Mouse (Mus musculus) regulatory T cell (primary cell): ENCODE results near the gene Slco2a1.

Source experiments
- in situ Hi-C: fragments of 300-600 bp; cut with MboI, MseI; formaldehyde crosslinking; loops from one replicate; pipeline ENCODE4 v1.15.1; 2025; ENCODE audit warnings: high pct_unique_total_duplicates

Slco2a1 gene

GRCm38 (mm10) chr9:103116941-103117340 is 128.4 kb downstream of the Slco2a1 start:
- in situ Hi-C loops, result no loop called here

- in situ Hi-C loops, result no loop called here
Measured at GRCm38 (mm10) chr9:103117495-103117894, 129.0 kb downstream of the Slco2a1 start.

- in situ Hi-C loops, result no loop called here
Measured at GRCm38 (mm10) chr9:103117951-103118350, 129.4 kb downstream of the Slco2a1 start.

- in situ Hi-C loops, result no loop called here
Measured at GRCm38 (mm10) chr9:103118651-103119275, 130.3 kb downstream of the Slco2a1 start.

- in situ Hi-C loops, result no loop called here
Measured at GRCm38 (mm10) chr9:103119781-103120180, 131.3 kb downstream of the Slco2a1 start.

GRCm38 (mm10) chr9:103120231-103120630 is 131.7 kb downstream of the Slco2a1 start:
- in situ Hi-C loops, result no loop called here

- in situ Hi-C loops, result no loop called here
Measured at GRCm38 (mm10) chr9:103121546-103121945, 133.0 kb downstream of the Slco2a1 start.

- in situ Hi-C loops, result no loop called here
Measured at GRCm38 (mm10) chr9:103124746-103125145, 136.2 kb downstream of the Slco2a1 start.

GRCm38 (mm10) chr9:103133493-103134124 is 145.1 kb downstream of the Slco2a1 start:
- in situ Hi-C loops, result no loop called here

GRCm38 (mm10) chr9:103134450-103135030 is 146.0 kb downstream of the Slco2a1 start:
- in situ Hi-C loops, result no loop called here

GRCm38 (mm10) chr9:103139481-103139880 is 151.0 kb downstream of the Slco2a1 start:
- in situ Hi-C loops, result no loop called here

GRCm38 (mm10) chr9:103140384-103140783 is 151.9 kb downstream of the Slco2a1 start:
- in situ Hi-C loops, result no loop called here

- in situ Hi-C loops, result no loop called here
Measured at GRCm38 (mm10) chr9:103141266-103141665, 152.8 kb downstream of the Slco2a1 start.

- in situ Hi-C loops, result no loop called here
Measured at GRCm38 (mm10) chr9:103143881-103144280, 155.4 kb downstream of the Slco2a1 start.

GRCm38 (mm10) chr9:103145351-103145750 is 156.8 kb downstream of the Slco2a1 start:
- in situ Hi-C loops, result no loop called here
